Mouse (Mus musculus) brain, embryonic 14.5 days (tissue): ENCODE data around the gene C1qtnf3.

ENCODE experiments used
- CTCF ChIP-seq: fragments of 200-500 bp; IDR thresholded peaks from 2 replicates; pipeline ENCODE4 v1.5.1; 2012; ENCODE audit warnings: inconsistent platforms, mild to moderate bottlenecking, moderate library complexity, borderline replicate concordance; ENCODE audit not compliant: insufficient read depth, insufficient read length; ENCODE audit errors: extremely low read depth
- POLR2A ChIP-seq: fragments of 200-500 bp; IDR thresholded peaks from 2 replicates; pipeline ENCODE4 v1.6.1; 2012; ENCODE audit warnings: mild to moderate bottlenecking, inconsistent platforms, borderline replicate concordance; ENCODE audit not compliant: poor library complexity, insufficient read depth, insufficient read length, severe bottlenecking; ENCODE audit errors: extremely low read depth

DNA sequence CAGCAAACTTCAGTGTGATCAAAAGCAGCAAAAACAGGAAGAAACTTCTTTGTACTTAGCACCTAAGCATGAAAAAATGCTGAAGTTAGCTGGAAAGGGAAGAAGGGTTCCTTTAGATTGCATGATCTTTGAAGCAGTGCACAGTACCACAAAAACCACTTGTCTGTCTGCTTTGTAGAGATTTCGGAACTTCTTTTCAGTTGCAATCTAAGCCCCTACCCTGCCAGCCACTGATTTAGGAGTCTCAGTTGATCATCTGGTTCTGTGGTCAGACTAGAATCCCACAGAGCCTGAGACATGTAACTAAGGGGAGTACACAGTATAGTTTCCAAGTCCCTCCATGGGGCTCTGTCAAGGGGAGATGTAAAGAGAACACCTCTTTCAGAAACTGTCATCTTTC, 1.3 kb downstream of the C1qtnf3 start:
- TF ChIP-seq CTCF (no peak), POLR2A (no peak)
